In genomic region chr12:9460193-9460592, GRCm38 (mm10) we compare ENCODE assay signal across 17 mouse cellular contexts.
DNase-seq lines count a peak whose midpoint lies in the region; ATAC-seq and TF ChIP-seq lines count a peak whose summit lies in the region.
"Had no signal": no experiment of that assay in that cellular context is flagged by ENCODE, and none has a peak within 500 bp of the region (broad histone marks: within the 10 kb centered on the region; RNA-seq: fewer than 3 reads in every experiment).

No protein-coding gene starts in this region.

- H3ac ChIP-seq in myocyte (ENCODE audit: control insufficient read depth, insufficient read length): no peak overlapping the region

- H3K9ac ChIP-seq in lung, postnatal 0 days (replicated peaks; ENCODE audit: low read depth): no peak overlapping the region
- H3K9ac ChIP-seq: embryonic facial prominence, embryonic 12.5 days; forebrain, embryonic 12.5 days; liver, embryonic 15.5 days; neural tube, embryonic 12.5 days had no signal

- no peak overlapping the region for H3K27ac ChIP-seq in lung, postnatal 0 days (ENCODE audit: low read length)
- H3K27ac ChIP-seq: embryonic facial prominence, embryonic 12.5 days; forebrain, embryonic 12.5 days; liver, embryonic 15.5 days; neural tube, embryonic 12.5 days had no signal

- DNase-seq in kidney, adult 9 months: peak; percentile 17
- DNase-seq in kidney, adult 18-20 months: no peak
- peak; percentile 14 for DNase-seq in lung, postnatal 36 days
- DNase-seq in lung, postnatal 0 days (ENCODE audit: low spot score): no peak
- DNase-seq in adipocyte (ENCODE audit: low spot score) (peak; percentile 83), MN1 (ENCODE audit: low spot score) (no peak)
- DNase-seq: cerebellum, adult 11 months; gastrocnemius, postnatal 36 days; kidney, adult 8-10 months; right cerebral cortex, postnatal 14 days had no signal

- no peaks in the 10 kb centered on the region for H3K27me3 ChIP-seq in lung, postnatal 0 days (replicated peaks; ENCODE audit: insufficient read depth, low read length)
- H3K27me3 ChIP-seq in myocyte (ENCODE audit: control insufficient read depth, insufficient read depth, insufficient read length): no peaks in the 10 kb centered on the region
- H3K27me3 ChIP-seq: embryonic facial prominence, embryonic 12.5 days; forebrain, embryonic 12.5 days; liver, embryonic 15.5 days; neural tube, embryonic 12.5 days had no signal

- H3K79me2 ChIP-seq in myocyte (ENCODE audit: control insufficient read depth, insufficient read depth): no peaks in the 10 kb centered on the region

- no peaks in the 10 kb centered on the region for H3K36me3 ChIP-seq in lung, postnatal 0 days (ENCODE audit: insufficient read depth, low read length)
- H3K36me3 ChIP-seq in myocyte (ENCODE audit: control insufficient read depth, insufficient read depth): no peaks in the 10 kb centered on the region
- H3K36me3 ChIP-seq: embryonic facial prominence, embryonic 12.5 days; forebrain, embryonic 12.5 days; liver, embryonic 15.5 days; neural tube, embryonic 12.5 days had no signal

- no peak for TF ChIP-seq CTCF in lung, postnatal 0 days (IDR thresholded peaks at IDR 0.05)

- no peaks in the 10 kb centered on the region for H3K9me3 ChIP-seq in lung, postnatal 0 days (ENCODE audit: low read length)
- H3K9me3 ChIP-seq: embryonic facial prominence, embryonic 12.5 days; forebrain, embryonic 12.5 days; liver, embryonic 15.5 days; neural tube, embryonic 12.5 days had no signal

- WGBS in lung, postnatal 0 days: 58% methylated on average over 3 of the region's 3 CpGs

- TF ChIP-seq EP300 in lung, postnatal 0 days (IDR thresholded peaks at IDR 0.05): no peak

- no peak for ATAC-seq in lung, postnatal 0 days
- ATAC-seq: hindbrain, embryonic 16.5 days; midbrain, embryonic 16.5 days had no signal

- no peak for TF ChIP-seq POLR2A in myocyte (IDR thresholded peaks at IDR 0.05; ENCODE audit: insufficient read length, low read depth)

- no peaks in the 10 kb centered on the region for H3K4me1 ChIP-seq in lung, postnatal 0 days (ENCODE audit: insufficient read depth, low read depth, low read length)
- H3K4me1 ChIP-seq: embryonic facial prominence, embryonic 12.5 days; forebrain, embryonic 12.5 days; liver, embryonic 15.5 days; neural tube, embryonic 12.5 days had no signal

- no peak overlapping the region for H3K4me2 ChIP-seq in lung, postnatal 0 days (replicated peaks; ENCODE audit: low read depth, low read length)
- peak overlapping the region; percentile 12 for H3K4me2 ChIP-seq in myocyte (ENCODE audit: low read depth)
- H3K4me2 ChIP-seq: embryonic facial prominence, embryonic 12.5 days; forebrain, embryonic 12.5 days; liver, embryonic 15.5 days; neural tube, embryonic 12.5 days had no signal

- H3K4me3 ChIP-seq in lung, postnatal 0 days (ENCODE audit: low read depth, low read length): no peak overlapping the region
- H3K4me3 ChIP-seq in myocyte: no peak overlapping the region
- H3K4me3 ChIP-seq: embryonic facial prominence, embryonic 12.5 days; forebrain, embryonic 12.5 days; liver, embryonic 15.5 days; neural tube, embryonic 12.5 days had no signal

TF ChIP-seq in myocyte, 11 proteins besides CTCF, POLR2A, EP300 and RAD21:
- TF ChIP-seq MYOD1 (IDR thresholded peaks at IDR 0.05; ENCODE audit: control insufficient read depth in 1 of 3, insufficient read length in 2 of 3, low read depth in 2 of 3): no peak
- TF ChIP-seq POLR2AphosphoS2 (IDR thresholded peaks at IDR 0.05; ENCODE audit: insufficient read length, low read depth): no peak
- no peak for TF ChIP-seq TCF3 (IDR thresholded peaks at IDR 0.05; ENCODE audit: insufficient read length, low read depth)
- TF ChIP-seq MAX (IDR thresholded peaks at IDR 0.05; ENCODE audit: low read depth): no peak
- peak; percentile 62 for TF ChIP-seq USF1 (IDR thresholded peaks at IDR 0.05; ENCODE audit: low read depth)

Comparison
In these comparisons a context has a peak if more than half of its experiments do, and no peak if none do; other contexts are left out.
1. DNase-seq: peak in kidney, adult 9 months (single experiment), lung, postnatal 36 days (single experiment) and adipocyte (single experiment); none in kidney, adult 18-20 months (single experiment), lung, postnatal 0 days (single experiment) and MN1 (single experiment).